Mouse (Mus musculus): ENCODE results near the gene Ptx4.

Gene Ptx4

GRCm38 (mm10) chr17:25120406-25120805 is at the start of gene Ptx4:
Gene Ptx4, plus strand, starts transcription at chr17:25120760.
- no peaks in the 10 kb centered on the region for H3K27me3 ChIP-seq (ENCODE audit: control insufficient read depth, insufficient read depth, low read length, poor library complexity, severe bottlenecking)
- no peaks in the 10 kb centered on the region for H3K36me3 ChIP-seq (ENCODE audit: control insufficient read depth, insufficient read depth, low read length, poor library complexity, severe bottlenecking)
- DNase-seq (ENCODE audit: low read depth, low spot score): no peak

- H3K36me3 ChIP-seq (ENCODE audit: control insufficient read depth, insufficient read depth, low read length, poor library complexity, severe bottlenecking): no peaks in the 10 kb centered on the region; the same call in 1 of the 2 replicates
- no peak for DNase-seq (ENCODE audit: low read depth, low spot score)
- H3K27me3 ChIP-seq (ENCODE audit: control insufficient read depth, insufficient read depth, low read length, poor library complexity, severe bottlenecking): no peaks in the 10 kb centered on the region
These were observed 43.7 kb upstream of the Ptx4 start for GRCm38 (mm10) chr17:25076906-25077305.

DNA sequence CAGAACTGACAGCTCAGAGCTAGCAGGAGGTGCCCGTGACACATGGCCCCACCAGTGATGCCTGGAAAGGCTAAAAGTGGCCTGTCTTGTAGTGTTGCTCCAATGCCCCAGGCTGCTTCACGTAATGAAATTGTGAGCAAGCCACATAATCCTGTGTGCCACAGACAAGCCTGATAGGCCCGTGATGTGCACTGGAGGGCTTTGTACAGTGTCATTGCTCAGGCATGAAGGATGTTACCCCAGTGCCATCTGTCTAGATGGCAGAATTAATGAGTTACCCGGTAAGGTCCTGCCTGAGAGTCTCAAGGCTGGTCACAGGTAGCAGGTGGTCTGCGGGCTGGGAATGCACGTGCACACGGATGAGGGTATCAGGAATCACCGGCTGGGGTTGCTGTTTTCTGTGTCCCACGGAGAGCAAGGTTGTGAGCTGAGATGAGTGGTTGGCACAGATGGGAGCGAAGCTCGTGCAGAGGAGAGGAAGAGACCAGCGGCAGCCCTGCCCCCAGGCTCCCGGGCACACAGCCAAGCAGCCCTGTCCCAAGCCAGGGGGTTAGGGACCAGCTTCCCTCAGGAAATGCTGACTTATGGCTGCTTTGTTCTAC is 42.7 kb upstream of the Ptx4 start:
- Histone ChIP-seq H3K27me3 (ENCODE audit: control insufficient read depth, insufficient read depth, low read length, poor library complexity, severe bottlenecking) (no peaks in the 10 kb centered on the region), H3K36me3 (ENCODE audit: control insufficient read depth, insufficient read depth, low read length, poor library complexity, severe bottlenecking) (no peaks in the 10 kb centered on the region; the same call in 1 of the 2 replicates)
- DNase-seq (ENCODE audit: low read depth, low spot score): no peak

DNA sequence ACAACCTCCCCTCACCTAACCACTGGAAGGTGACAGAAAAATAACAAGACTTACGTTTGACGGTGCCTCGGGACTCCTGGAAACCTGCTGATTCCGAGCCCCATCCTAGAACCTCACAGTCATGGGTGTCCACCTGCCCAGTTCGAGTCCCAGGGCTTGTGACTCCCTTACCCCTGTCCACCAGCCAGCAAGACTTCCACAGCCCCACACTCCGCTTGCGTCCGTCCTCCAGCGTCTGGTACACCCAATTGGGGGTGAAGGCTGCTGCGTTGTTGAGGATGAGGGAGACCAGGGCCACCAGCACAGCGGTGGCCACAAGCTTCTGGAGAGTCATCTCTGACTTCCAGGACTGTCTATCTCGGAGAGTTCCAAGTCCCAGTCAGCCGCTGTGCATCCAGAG is 40.4 kb upstream of the Ptx4 start:
- Histone ChIP-seq H3K27me3 (ENCODE audit: control insufficient read depth, insufficient read depth, low read length, poor library complexity, severe bottlenecking) (no peaks in the 10 kb centered on the region), H3K36me3 (ENCODE audit: control insufficient read depth, insufficient read depth, low read length, poor library complexity, severe bottlenecking) (no peaks in the 10 kb centered on the region; the same call in 1 of the 2 replicates)
- no peak for DNase-seq (ENCODE audit: low read depth, low spot score)

GRCm38 (mm10) chr17:25080960-25081381 is 39.6 kb upstream of the Ptx4 start:
- no peak for DNase-seq (ENCODE audit: low read depth, low spot score)
- Histone ChIP-seq H3K27me3 (ENCODE audit: control insufficient read depth, insufficient read depth, low read length, poor library complexity, severe bottlenecking) (no peaks in the 10 kb centered on the region), H3K36me3 (ENCODE audit: control insufficient read depth, insufficient read depth, low read length, poor library complexity, severe bottlenecking) (no peaks in the 10 kb centered on the region; the same call in 1 of the 2 replicates)

GRCm38 (mm10) chr17:25082081-25082847 is 38.3 kb upstream of the Ptx4 start:
- Histone ChIP-seq H3K36me3 (ENCODE audit: control insufficient read depth, insufficient read depth, low read length, poor library complexity, severe bottlenecking) (no peaks in the 10 kb centered on the region; the same call in 1 of the 2 replicates), H3K27me3 (ENCODE audit: control insufficient read depth, insufficient read depth, low read length, poor library complexity, severe bottlenecking) (no peaks in the 10 kb centered on the region)
- DNase-seq (ENCODE audit: low read depth, low spot score): peak; percentile 45

GRCm38 (mm10) chr17:25082887-25083286 is 37.7 kb upstream of the Ptx4 start:
- DNase-seq (ENCODE audit: low read depth, low spot score): no peak
- H3K27me3 ChIP-seq (ENCODE audit: control insufficient read depth, insufficient read depth, low read length, poor library complexity, severe bottlenecking): no peaks in the 10 kb centered on the region
- peaks cover 1% of the 10 kb centered on the region for H3K36me3 ChIP-seq (ENCODE audit: control insufficient read depth, insufficient read depth, low read length, poor library complexity, severe bottlenecking)

DNA sequence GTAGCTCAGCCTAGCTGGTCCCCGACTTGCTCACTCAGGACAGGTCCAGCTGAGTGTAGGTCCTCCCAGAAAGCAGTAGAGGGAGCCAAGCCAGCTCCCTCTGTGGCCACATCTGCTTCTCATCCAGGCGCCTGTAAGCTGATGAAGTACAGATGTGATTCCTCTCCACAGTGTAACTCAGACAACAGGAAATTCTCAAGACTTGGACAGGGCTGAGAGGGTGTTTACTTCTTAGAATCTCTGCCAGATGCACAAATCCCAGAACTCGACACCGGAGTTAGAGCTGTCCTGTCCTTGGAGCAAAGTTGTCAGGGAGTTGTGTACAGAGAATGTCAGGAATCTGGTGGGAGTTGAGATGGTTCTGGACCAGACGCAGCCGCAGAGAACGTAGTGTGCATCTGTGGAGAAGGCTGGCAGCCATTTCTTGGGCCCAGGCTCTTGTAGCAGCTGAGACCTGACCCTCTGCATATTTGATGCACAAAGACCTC is 37.1 kb upstream of the Ptx4 start, which contains the start of gene Tmem204:
TSS of gene Tmem204 (minus strand) at position 148 of the 488 bp plus-strand sequence.
- H3K36me3 ChIP-seq (ENCODE audit: control insufficient read depth, insufficient read depth, low read length, poor library complexity, severe bottlenecking): peaks cover 6% of the 10 kb centered on the region
- DNase-seq (ENCODE audit: low read depth, low spot score): no peak
- H3K27me3 ChIP-seq (ENCODE audit: control insufficient read depth, insufficient read depth, low read length, poor library complexity, severe bottlenecking): no peaks in the 10 kb centered on the region

- no peak for DNase-seq (ENCODE audit: low read depth, low spot score)
- Histone ChIP-seq H3K27me3 (ENCODE audit: control insufficient read depth, insufficient read depth, low read length, poor library complexity, severe bottlenecking) (no peaks in the 10 kb centered on the region), H3K36me3 (ENCODE audit: control insufficient read depth, insufficient read depth, low read length, poor library complexity, severe bottlenecking) (peaks cover 8% of the 10 kb centered on the region)
These were observed 35.6 kb upstream of the Ptx4 start for GRCm38 (mm10) chr17:25084835-25085385.

DNA sequence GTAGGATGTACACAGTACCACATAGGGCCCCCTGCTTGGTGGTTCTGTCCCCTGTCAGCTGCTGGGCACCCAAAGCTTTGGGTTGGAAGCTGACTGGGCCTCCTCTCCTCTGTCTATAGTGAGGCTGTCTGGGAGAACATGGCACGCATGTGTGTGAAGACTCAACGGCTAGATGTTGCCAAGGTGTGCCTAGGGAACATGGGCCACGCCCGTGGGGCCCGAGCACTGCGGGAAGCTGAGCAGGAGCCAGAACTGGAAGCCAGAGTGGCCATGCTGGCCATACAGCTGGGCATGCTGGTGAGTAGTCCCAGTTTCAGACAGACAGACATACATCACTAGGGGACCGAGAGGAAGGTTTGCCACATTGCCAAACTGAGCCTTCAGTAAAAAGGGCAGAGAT is 33.8 kb upstream of the Ptx4 start:
- Histone ChIP-seq H3K27me3 (ENCODE audit: control insufficient read depth, insufficient read depth, low read length, poor library complexity, severe bottlenecking) (no peaks in the 10 kb centered on the region), H3K36me3 (ENCODE audit: control insufficient read depth, insufficient read depth, low read length, poor library complexity, severe bottlenecking) (peaks cover 8% of the 10 kb centered on the region)
- no peak for DNase-seq (ENCODE audit: low read depth, low spot score)

GRCm38 (mm10) chr17:25089158-25089557 is 31.4 kb upstream of the Ptx4 start:
- Histone ChIP-seq H3K27me3 (ENCODE audit: control insufficient read depth, insufficient read depth, low read length, poor library complexity, severe bottlenecking) (no peaks in the 10 kb centered on the region), H3K36me3 (ENCODE audit: control insufficient read depth, insufficient read depth, low read length, poor library complexity, severe bottlenecking) (peaks cover 10% of the 10 kb centered on the region)
- no peak for DNase-seq (ENCODE audit: low read depth, low spot score)

DNA sequence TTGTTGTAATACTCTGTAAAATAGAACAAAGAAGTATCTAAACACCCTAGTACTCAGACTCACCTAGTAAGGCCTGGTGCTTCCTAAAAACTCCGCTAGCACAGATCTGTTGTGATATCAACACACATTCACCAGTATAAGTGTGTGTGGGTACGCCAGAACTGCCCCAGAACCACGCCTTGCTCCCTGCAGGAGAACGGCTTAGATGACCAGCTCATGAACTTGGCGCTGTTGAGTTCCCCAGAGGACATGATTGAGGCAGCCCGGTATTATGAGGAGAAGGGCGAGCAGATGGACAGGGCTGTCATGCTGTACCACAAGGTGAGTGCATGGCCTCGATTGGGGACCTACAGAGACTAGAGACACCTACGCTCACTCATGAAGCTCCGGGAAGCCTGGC is 30.1 kb upstream of the Ptx4 start:
- H3K27me3 ChIP-seq (ENCODE audit: control insufficient read depth, insufficient read depth, low read length, poor library complexity, severe bottlenecking): no peaks in the 10 kb centered on the region
- no peak for DNase-seq (ENCODE audit: low read depth, low spot score)

GRCm38 (mm10) chr17:25096221-25096620 is 24.3 kb upstream of the Ptx4 start:
- Histone ChIP-seq H3K27me3 (ENCODE audit: control insufficient read depth, insufficient read depth, low read length, poor library complexity, severe bottlenecking) (no peaks in the 10 kb centered on the region), H3K36me3 (ENCODE audit: control insufficient read depth, insufficient read depth, low read length, poor library complexity, severe bottlenecking) (peaks cover 9% of the 10 kb centered on the region)
- no peak for DNase-seq (ENCODE audit: low read depth, low spot score)

More for the DNA sequence above, 30.1 kb upstream of the Ptx4 start:
- peaks cover 13% of the 10 kb centered on the region for H3K36me3 ChIP-seq (ENCODE audit: control insufficient read depth, insufficient read depth, low read length, poor library complexity, severe bottlenecking)

DNA sequence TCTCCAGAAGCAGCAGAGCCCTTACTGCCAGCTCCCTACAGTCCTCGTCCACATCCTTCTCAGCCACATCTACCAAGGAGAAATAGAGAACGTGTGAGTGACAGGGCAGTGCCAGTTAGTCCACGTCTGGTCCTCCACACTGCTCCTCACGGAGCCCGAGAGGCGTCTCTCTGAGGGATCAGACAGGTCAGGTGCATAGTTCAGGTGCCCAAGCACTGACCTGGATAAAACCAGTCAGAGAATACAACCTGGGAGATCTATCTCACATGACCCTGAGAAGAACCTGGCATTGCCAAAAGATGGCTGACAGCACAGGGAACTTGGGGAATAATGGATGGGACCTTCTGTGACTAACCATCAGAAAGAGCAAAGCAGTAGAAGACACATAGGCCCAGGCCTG is 20.5 kb upstream of the Ptx4 start:
- no peak for DNase-seq (ENCODE audit: low read depth, low spot score)
- Histone ChIP-seq H3K27me3 (ENCODE audit: control insufficient read depth, insufficient read depth, low read length, poor library complexity, severe bottlenecking) (no peaks in the 10 kb centered on the region), H3K36me3 (ENCODE audit: control insufficient read depth, insufficient read depth, low read length, poor library complexity, severe bottlenecking) (peaks cover 6% of the 10 kb centered on the region; the same call in 1 of the 2 replicates)

DNA sequence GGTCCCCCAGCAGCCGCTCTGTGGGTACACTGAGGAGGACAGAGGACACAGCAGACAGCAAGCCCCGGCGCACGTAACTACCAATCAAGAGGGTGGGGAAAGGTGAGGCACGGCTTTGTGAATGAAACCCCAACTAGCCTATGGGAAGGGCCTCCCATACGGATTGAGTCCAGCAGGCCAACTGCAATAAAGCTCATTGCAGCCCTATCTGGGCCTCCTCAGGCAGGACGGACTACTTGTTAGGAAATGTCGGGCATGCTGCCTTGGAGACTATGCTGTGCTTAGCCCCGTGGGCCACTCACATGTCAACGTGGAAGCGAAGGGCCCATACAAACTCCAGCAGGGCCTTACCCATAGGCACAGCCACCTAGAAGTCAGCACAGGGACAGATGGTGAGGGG is 19.2 kb upstream of the Ptx4 start:
- no peak for DNase-seq (ENCODE audit: low read depth, low spot score)
- Histone ChIP-seq H3K36me3 (ENCODE audit: control insufficient read depth, insufficient read depth, low read length, poor library complexity, severe bottlenecking) (0 out of 2 replicates have a peak, but pooled peaks cover 5% of the 10 kb centered on the region), H3K27me3 (ENCODE audit: control insufficient read depth, insufficient read depth, low read length, poor library complexity, severe bottlenecking) (no peaks in the 10 kb centered on the region)
